Mouse (Mus musculus) lung, postnatal 0 days (tissue): ENCODE results near the gene Cdkl4. TPM values are rescaled to one million over a fixed set of nuclear protein-coding genes. Genes with fewer than 3 reads are reported as not detected.

Experiments
- ATAC-seq: fragments of 200-750 bp; cut with Nextera tagmentation; 2 replicates; pipeline ENCODE4 v1.8.0; 2017; ENCODE audit warnings: moderate library complexity
- DNase-seq: peaks from one replicate; pipeline ENCODE4 v3.0.0-alpha.2; 2016; ENCODE audit warnings: low spot score
- H3K27ac ChIP-seq: fragments of 300-500 bp; sonication (generic); 2 replicates; pipeline ENCODE4 v1.5.1; 2014; ENCODE audit warnings: antibody characterized with exemption, mild to moderate bottlenecking, low read length, mixed read lengths
- H3K27me3 ChIP-seq: fragments of 300-500 bp; sonication (generic); replicated peaks from 2 replicates; pipeline ENCODE4 v1.6.1; 2014; ENCODE audit warnings: low read length, mixed read lengths; ENCODE audit not compliant: insufficient read depth
- H3K36me3 ChIP-seq: fragments of 300-500 bp; sonication (generic); 2 replicates; pipeline ENCODE4 v1.6.1; 2014; ENCODE audit warnings: low read length, mixed read lengths; ENCODE audit not compliant: insufficient read depth
- H3K4me1 ChIP-seq: fragments of 300-500 bp; sonication (generic); 2 replicates; pipeline ENCODE4 v1.6.1; 2014; ENCODE audit warnings: antibody characterized with exemption, low read depth, low read length, mixed read lengths; ENCODE audit not compliant: insufficient read depth
- H3K4me2 ChIP-seq: fragments of 300-500 bp; sonication (generic); replicated peaks from 2 replicates; pipeline ENCODE4 v1.6.1; 2014; ENCODE audit warnings: low read depth, mild to moderate bottlenecking, low read length, moderate library complexity, mixed read lengths
- H3K4me3 ChIP-seq: fragments of 300-500 bp; sonication (generic); 2 replicates; pipeline ENCODE4 v1.5.1; 2014; ENCODE audit warnings: low read depth, low read length
- H3K9ac ChIP-seq: fragments of 300-500 bp; sonication (generic); replicated peaks from 2 replicates; pipeline ENCODE4 v1.6.1; 2014; ENCODE audit warnings: low read depth, mild to moderate bottlenecking
- H3K9me3 ChIP-seq: fragments of 300-500 bp; sonication (generic); 2 replicates; pipeline ENCODE4 v1.6.1; 2016; ENCODE audit warnings: low read length, mixed read lengths
- CTCF ChIP-seq: IDR thresholded peaks from 2 replicates; pipeline ENCODE4 v1.5.1; 2016; ENCODE audit warnings: antibody characterized with exemption, mild to moderate bottlenecking
- EP300 ChIP-seq: IDR thresholded peaks from 2 replicates; pipeline ENCODE4 v1.6.1; 2016; ENCODE audit warnings: antibody characterized with exemption, mild to moderate bottlenecking, control low read depth
- WGBS: fragments of 180-500 bp; shearing (Covaris S2); extraction: QIAGEN DNeasy Blood & Tissue Kit; methylation state at CpG from one replicate; pipeline ENCODE4 v1.1.7; 2014; 5-methylcytosine and 5-hydroxymethylcytosine counted together
- polyA plus RNA-seq: library from polyadenylated mRNA; unstranded; fragments of >200 nt; fragmentation: Nextera tagmentation; extraction: Ambion mirVana; gene quantifications from 2 replicates; pipeline ENCODE4 v1.2.1, GENCODE M21; 2015

Gene Cdkl4
- polyA plus RNA-seq, 1 experiment from 2014 or later: 3.4 TPM

GRCm38 (mm10) chr17:80515513-80515912 is 62.1 kb downstream of the Cdkl4 start:
- H3K9ac ChIP-seq: no peak overlapping the region
- ATAC-seq (no peak), DNase-seq (no peak)
- H3K4me1 ChIP-seq: no peaks in the 10 kb centered on the region
- H3K4me3 ChIP-seq: no peak overlapping the region
- no peak overlapping the region for H3K4me2 ChIP-seq
- no peaks in the 10 kb centered on the region for H3K9me3 ChIP-seq
- no peaks in the 10 kb centered on the region for H3K36me3 ChIP-seq
- no peaks in the 10 kb centered on the region for H3K27me3 ChIP-seq
- TF ChIP-seq EP300 (no peak), CTCF (no peak)
- 88% methylated on average over 7 of the region's 7 CpGs for WGBS
- no peak overlapping the region for H3K27ac ChIP-seq

GRCm38 (mm10) chr17:80513766-80514165 is 63.8 kb downstream of the Cdkl4 start:
- Histone ChIP-seq H3K9ac (no peak overlapping the region), H3K9me3 (no peaks in the 10 kb centered on the region), H3K4me2 (no peak overlapping the region), H3K4me1 (no peaks in the 10 kb centered on the region), H3K36me3 (no peaks in the 10 kb centered on the region), H3K27ac (no peak overlapping the region), H3K4me3 (no peak overlapping the region), H3K27me3 (no peaks in the 10 kb centered on the region)
- ATAC-seq (no peak), DNase-seq (no peak)
- no peak for TF ChIP-seq CTCF
- no peak for TF ChIP-seq EP300
- 33% methylated on average over 8 of the region's 8 CpGs for WGBS

GRCm38 (mm10) chr17:80510459-80510855 is 67.2 kb downstream of the Cdkl4 start:
- no peaks in the 10 kb centered on the region for H3K4me1 ChIP-seq
- no peaks in the 10 kb centered on the region for H3K36me3 ChIP-seq
- no peak overlapping the region for H3K9ac ChIP-seq
- no peak for ATAC-seq
- no peak overlapping the region for H3K27ac ChIP-seq
- DNase-seq: no peak
- 44% methylated on average over 3 of the region's 3 CpGs for WGBS
- TF ChIP-seq CTCF: no peak
- no peak for TF ChIP-seq EP300
- H3K4me2 ChIP-seq: no peak overlapping the region
- H3K27me3 ChIP-seq: no peaks in the 10 kb centered on the region
- no peaks in the 10 kb centered on the region for H3K9me3 ChIP-seq
- no peak overlapping the region for H3K4me3 ChIP-seq

GRCm38 (mm10) chr17:80509494-80510458 is 67.8 kb downstream of the Cdkl4 start:
- ATAC-seq: no peak
- no peak for DNase-seq
- no peak for TF ChIP-seq EP300
- TF ChIP-seq CTCF: no peak
- no peak overlapping the region for H3K4me3 ChIP-seq
- no peak overlapping the region for H3K9ac ChIP-seq
- no peaks in the 10 kb centered on the region for H3K27me3 ChIP-seq
- H3K4me1 ChIP-seq: no peaks in the 10 kb centered on the region
- H3K27ac ChIP-seq: no peak overlapping the region
- H3K9me3 ChIP-seq: no peaks in the 10 kb centered on the region
- no peaks in the 10 kb centered on the region for H3K36me3 ChIP-seq
- H3K4me2 ChIP-seq: no peak overlapping the region
- 10% methylated on average over 4 of the region's 4 CpGs for WGBS

GRCm38 (mm10) chr17:80505766-80506165 is 71.8 kb downstream of the Cdkl4 start:
- no peak overlapping the region for H3K27ac ChIP-seq
- ATAC-seq: no peak
- WGBS: 77% methylated on average over 6 of the region's 6 CpGs
- no peak for DNase-seq
- H3K4me2 ChIP-seq: no peak overlapping the region
- no peaks in the 10 kb centered on the region for H3K36me3 ChIP-seq
- no peak for TF ChIP-seq EP300
- no peak for TF ChIP-seq CTCF
- H3K9me3 ChIP-seq: no peaks in the 10 kb centered on the region
- no peaks in the 10 kb centered on the region for H3K27me3 ChIP-seq
- H3K9ac ChIP-seq: no peak overlapping the region
- H3K4me1 ChIP-seq: no peaks in the 10 kb centered on the region
- H3K4me3 ChIP-seq: no peak overlapping the region

- ATAC-seq (no peak), DNase-seq (no peak)
- TF ChIP-seq EP300 (no peak), CTCF (no peak)
- no peaks in the 10 kb centered on the region for H3K27me3 ChIP-seq
- H3K4me1 ChIP-seq: no peaks in the 10 kb centered on the region
- H3K27ac ChIP-seq: no peak overlapping the region
- H3K9me3 ChIP-seq: no peaks in the 10 kb centered on the region
- WGBS: 77% methylated on average over 4 of the region's 4 CpGs
- no peak overlapping the region for H3K4me3 ChIP-seq
- no peak overlapping the region for H3K4me2 ChIP-seq
- H3K9ac ChIP-seq: no peak overlapping the region
- H3K36me3 ChIP-seq: no peaks in the 10 kb centered on the region
These were observed 72.3 kb downstream of the Cdkl4 start for GRCm38 (mm10) chr17:80505342-80505741.
